Mouse (Mus musculus) intestine, embryonic 16.5 days (tissue): ENCODE results near the gene Akap13. TPM values are rescaled to one million over a fixed set of nuclear protein-coding genes. Genes with fewer than 3 reads are reported as not detected.

Experiments used
- ATAC-seq: fragments of 200-750 bp; cut with Nextera tagmentation; 2 replicates; pipeline ENCODE4 v1.8.0; 2017; ENCODE audit warnings: moderate TSS enrichment, moderate library complexity
- H3K27ac ChIP-seq: fragments of 300-500 bp; sonication (generic); 2 replicates; pipeline ENCODE4 v1.5.1; 2014; ENCODE audit warnings: mild to moderate bottlenecking, low read length
- H3K27me3 ChIP-seq: fragments of 300-500 bp; sonication (generic); replicated peaks from 2 replicates; pipeline ENCODE4 v1.6.1; 2014; ENCODE audit warnings: low read length, control low read depth, mixed read lengths; ENCODE audit not compliant: control insufficient read depth, insufficient read depth
- H3K36me3 ChIP-seq: fragments of 300-500 bp; sonication (generic); 2 replicates; pipeline ENCODE4 v1.6.1; 2014; ENCODE audit warnings: low read length, control low read depth; ENCODE audit not compliant: control insufficient read depth, insufficient read depth
- H3K4me1 ChIP-seq: fragments of 300-500 bp; sonication (generic); 2 replicates; pipeline ENCODE4 v1.6.1; 2014; ENCODE audit warnings: low read length, control low read depth, mixed read lengths; ENCODE audit not compliant: control insufficient read depth, insufficient read depth
- H3K4me2 ChIP-seq: fragments of 300-500 bp; sonication (generic); 2 replicates; pipeline ENCODE4 v1.6.1; 2014; ENCODE audit warnings: low read depth, low read length, control low read depth
- H3K4me3 ChIP-seq: fragments of 300-500 bp; sonication (generic); 2 replicates; pipeline ENCODE4 v1.5.1; 2014; ENCODE audit warnings: mild to moderate bottlenecking, low read length
- H3K9ac ChIP-seq: fragments of 300-500 bp; sonication (generic); 2 replicates; pipeline ENCODE4 v1.6.1; 2014; ENCODE audit warnings: low read depth, low read length
- H3K9me3 ChIP-seq: fragments of 300-500 bp; sonication (generic); 2 replicates; pipeline ENCODE4 v1.6.1; 2016; ENCODE audit warnings: low read length, control low read depth; ENCODE audit not compliant: control insufficient read depth
- WGBS: fragments of 180-500 bp; shearing (Covaris S2); extraction: QIAGEN DNeasy Blood & Tissue Kit; methylation state at CpG from one replicate; pipeline ENCODE4 v1.1.7; 2014; 5-methylcytosine and 5-hydroxymethylcytosine counted together
- polyA plus RNA-seq: library from polyadenylated mRNA; unstranded; fragments of >200 nt; fragmentation: Nextera tagmentation; extraction: Ambion mirVana; gene quantifications from 2 replicates; pipeline ENCODE4 v1.2.1, GENCODE M21; 2015

Gene Akap13
- polyA plus RNA-seq, 1 experiment from 2014 or later = 24.9 TPM

DNA sequence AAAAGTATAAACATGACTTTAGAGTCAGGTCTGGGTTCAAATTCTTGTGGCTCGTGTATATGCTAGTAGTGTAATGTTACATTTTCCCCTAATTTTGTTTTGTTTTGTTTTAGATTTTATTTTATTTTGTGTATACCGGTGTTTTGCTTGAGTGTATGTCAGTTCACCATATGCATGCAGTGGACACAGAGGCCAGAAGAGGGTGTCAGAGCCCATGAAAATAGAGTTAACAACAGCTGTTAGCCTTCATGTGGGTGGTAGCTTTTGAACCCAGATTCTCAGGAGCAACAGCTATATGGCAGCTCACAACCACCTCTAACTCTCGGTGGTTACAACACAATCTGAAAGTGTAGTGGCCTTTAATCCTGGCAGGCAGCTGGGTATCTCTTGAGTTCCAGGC, 66.9 kb downstream of the Akap13 start:
- ATAC-seq = no peak
- no peak overlapping the region for H3K4me2 ChIP-seq
- 91% methylated on average over 3 of the region's 3 CpGs for WGBS
- no peak overlapping the region for H3K27ac ChIP-seq
- no peaks in the 10 kb centered on the region for H3K36me3 ChIP-seq
- H3K27me3 ChIP-seq = no peaks in the 10 kb centered on the region
- H3K9ac ChIP-seq = no peak overlapping the region
- H3K4me3 ChIP-seq = no peak overlapping the region
- H3K9me3 ChIP-seq = no peaks in the 10 kb centered on the region
- H3K4me1 ChIP-seq = peaks cover 18% of the 10 kb centered on the region

DNA sequence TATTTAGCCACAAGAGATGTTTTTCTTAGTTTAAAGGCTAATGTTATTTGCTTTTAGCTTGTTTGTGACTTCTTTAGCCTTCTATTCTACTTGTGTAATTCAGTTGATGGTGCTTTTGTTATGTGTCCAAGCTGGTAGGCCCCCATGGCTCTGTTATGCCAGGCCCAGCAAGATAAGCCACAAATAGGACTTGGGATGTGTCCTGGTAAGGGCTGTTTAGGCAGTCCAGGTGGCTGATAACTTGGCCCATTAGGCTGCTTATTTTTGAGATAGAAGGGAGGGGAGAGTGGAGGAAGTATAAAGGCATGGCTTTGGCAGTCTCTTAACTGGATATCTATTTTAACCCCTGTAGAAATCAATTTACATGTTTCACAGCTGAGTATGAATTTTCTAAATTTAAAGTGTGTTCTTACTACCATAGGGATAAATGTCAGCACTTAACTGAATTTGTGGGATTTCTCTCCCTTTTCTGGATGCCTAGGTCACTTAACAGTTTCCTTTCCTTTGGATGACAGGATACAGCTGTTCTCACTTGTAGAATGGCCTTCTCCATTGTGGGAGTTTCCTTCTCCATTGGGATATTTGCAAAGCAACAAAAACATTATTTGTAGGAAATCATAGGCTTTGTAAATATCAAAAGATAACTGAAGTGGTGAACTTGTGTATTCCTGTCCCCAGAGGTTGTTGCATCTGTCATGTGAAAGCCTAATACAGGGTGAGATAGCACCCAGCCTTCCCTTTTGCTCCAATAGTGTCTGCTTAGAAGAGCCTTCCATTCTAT, 69.6 kb downstream of the Akap13 start:
- ATAC-seq = 0 out of 2 replicates have a peak, but pooled peaks have one; percentile 40
- H3K4me1 ChIP-seq = peaks cover 13% of the 10 kb centered on the region
- no peaks in the 10 kb centered on the region for H3K36me3 ChIP-seq
- no peaks in the 10 kb centered on the region for H3K27me3 ChIP-seq
- no peak overlapping the region for H3K4me2 ChIP-seq
- no peaks in the 10 kb centered on the region for H3K9me3 ChIP-seq
- H3K27ac ChIP-seq = peak overlapping the region; percentile 66; the same call in 1 of the 2 replicates
- no peak overlapping the region for H3K4me3 ChIP-seq
- no peak overlapping the region for H3K9ac ChIP-seq

- H3K4me2 ChIP-seq = no peak overlapping the region
- H3K27ac ChIP-seq = 0 out of 2 replicates have a peak overlapping the region, but pooled peaks have one; percentile 28
- WGBS = 50% methylated on average over 4 of the region's 4 CpGs
- H3K4me1 ChIP-seq = peaks cover 13% of the 10 kb centered on the region
- no peaks in the 10 kb centered on the region for H3K27me3 ChIP-seq
- no peak overlapping the region for H3K9ac ChIP-seq
- no peaks in the 10 kb centered on the region for H3K9me3 ChIP-seq
- no peak for ATAC-seq
- no peaks in the 10 kb centered on the region for H3K36me3 ChIP-seq
- no peak overlapping the region for H3K4me3 ChIP-seq
These were observed 70.5 kb downstream of the Akap13 start for GRCm38 (mm10) chr7:75525716-75526401.

GRCm38 (mm10) chr7:75528751-75529150, 73.4 kb downstream of the Akap13 start:
- WGBS = 75% methylated on average over 4 of the region's 4 CpGs
- Histone ChIP-seq H3K9me3 (no peaks in the 10 kb centered on the region), H3K36me3 (no peaks in the 10 kb centered on the region), H3K27ac (no peak overlapping the region), H3K9ac (no peak overlapping the region), H3K4me3 (no peak overlapping the region), H3K27me3 (no peaks in the 10 kb centered on the region), H3K4me1 (peaks cover 13% of the 10 kb centered on the region), H3K4me2 (no peak overlapping the region)
- no peak for ATAC-seq

- no peak overlapping the region for H3K27ac ChIP-seq
- WGBS = 83% methylated on average over 7 of the region's 7 CpGs
These were observed 74.6 kb downstream of the Akap13 start for GRCm38 (mm10) chr7:75529857-75530437.

GRCm38 (mm10) chr7:75530642-75531041, 75.3 kb downstream of the Akap13 start:
- Histone ChIP-seq H3K9me3 (no peaks in the 10 kb centered on the region), H3K9ac (no peak overlapping the region), H3K4me1 (peaks cover 13% of the 10 kb centered on the region), H3K27ac (no peak overlapping the region), H3K36me3 (no peaks in the 10 kb centered on the region), H3K27me3 (no peaks in the 10 kb centered on the region), H3K4me2 (no peak overlapping the region), H3K4me3 (no peak overlapping the region)
- 90% methylated on average over 3 of the region's 3 CpGs for WGBS
- no peak for ATAC-seq

More at GRCm38 (mm10) chr7:75529857-75530437, 74.6 kb downstream of the Akap13 start:
- Histone ChIP-seq H3K9ac (no peak overlapping the region), H3K4me2 (no peak overlapping the region), H3K9me3 (no peaks in the 10 kb centered on the region), H3K36me3 (no peaks in the 10 kb centered on the region), H3K4me1 (peaks cover 13% of the 10 kb centered on the region), H3K4me3 (no peak overlapping the region), H3K27me3 (no peaks in the 10 kb centered on the region)
- no peak for ATAC-seq

- no peak for ATAC-seq
- H3K4me3 ChIP-seq = no peak overlapping the region
- no peaks in the 10 kb centered on the region for H3K36me3 ChIP-seq
- H3K9ac ChIP-seq = no peak overlapping the region
- H3K27me3 ChIP-seq = no peaks in the 10 kb centered on the region
- H3K4me2 ChIP-seq = no peak overlapping the region
- no peaks in the 10 kb centered on the region for H3K4me1 ChIP-seq
- H3K9me3 ChIP-seq = no peaks in the 10 kb centered on the region
- H3K27ac ChIP-seq = no peak overlapping the region
- WGBS = 82% methylated on average over 5 of the region's 5 CpGs
These were observed 77.7 kb downstream of the Akap13 start for GRCm38 (mm10) chr7:75533079-75533478.

DNA sequence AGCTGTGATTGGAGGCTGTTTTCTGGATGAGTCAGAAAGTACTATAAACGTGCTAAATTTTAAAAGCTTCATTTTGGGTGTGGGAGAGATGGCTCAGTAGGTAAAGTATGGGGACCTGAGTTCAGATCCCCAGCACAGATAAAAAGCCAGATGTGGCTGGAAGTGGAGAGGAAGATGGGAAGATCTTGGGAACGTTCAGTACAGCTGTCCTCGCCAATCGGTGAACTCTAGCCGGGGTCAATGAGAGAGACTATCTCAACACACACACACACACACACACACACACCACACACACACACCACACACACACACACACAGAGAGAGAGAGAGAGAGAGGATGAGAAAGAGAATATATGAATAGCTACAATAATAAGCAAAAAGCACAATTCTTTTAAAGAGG, 81.0 kb downstream of the Akap13 start:
- H3K9ac ChIP-seq = no peak overlapping the region
- H3K27ac ChIP-seq = no peak overlapping the region
- no peaks in the 10 kb centered on the region for H3K27me3 ChIP-seq
- H3K4me1 ChIP-seq = 0 out of 2 replicates have a peak, but pooled peaks cover 3% of the 10 kb centered on the region
- no peaks in the 10 kb centered on the region for H3K36me3 ChIP-seq
- no peak for ATAC-seq
- no peak overlapping the region for H3K4me2 ChIP-seq
- WGBS = 79% methylated on average over 5 of the region's 5 CpGs
- no peaks in the 10 kb centered on the region for H3K9me3 ChIP-seq
- no peak overlapping the region for H3K4me3 ChIP-seq

- H3K4me1 ChIP-seq = 0 out of 2 replicates have a peak, but pooled peaks cover 3% of the 10 kb centered on the region
- no peak for ATAC-seq
- H3K27ac ChIP-seq = no peak overlapping the region
- H3K36me3 ChIP-seq = no peaks in the 10 kb centered on the region
- H3K4me3 ChIP-seq = no peak overlapping the region
- no peaks in the 10 kb centered on the region for H3K27me3 ChIP-seq
- no peak overlapping the region for H3K4me2 ChIP-seq
- no peak overlapping the region for H3K9ac ChIP-seq
- no peaks in the 10 kb centered on the region for H3K9me3 ChIP-seq
- WGBS = 89% methylated on average over 2 of the region's 2 CpGs
These were observed 82.2 kb downstream of the Akap13 start for GRCm38 (mm10) chr7:75537567-75537966.
